Mouse (Mus musculus) megakaryocyte, adult 5-6 weeks (primary cell): Measurements from ENCODE around the gene Syne2. TPM values are rescaled to one million over a fixed set of nuclear protein-coding genes. Genes with fewer than 3 reads are reported as not detected.

Experiments
- ATAC-seq: 2 replicates; pipeline ENCODE4 v1.8.0; 2016; ENCODE audit warnings: mild to moderate bottlenecking, inconsistent platforms; ENCODE audit not compliant: poor library complexity, severe bottlenecking
- total RNA-seq, 2 experiments: library from RNA; stranded (forward) in 1 of 2; stranded (reverse) in 1 of 2; fragments of 153-499, 151-499 nt in 1 of 2; fragments of 221-1000, 200-1000 nt in 1 of 2; gene quantifications; 2 replicates each; pipeline versions ENCODE4 v1.2.3 to v1.2.4; 2015 to 2017

The Syne2 gene
- total RNA-seq, 2 experiments from 2014 or later = 17.8 to 31.6 TPM

DNA sequence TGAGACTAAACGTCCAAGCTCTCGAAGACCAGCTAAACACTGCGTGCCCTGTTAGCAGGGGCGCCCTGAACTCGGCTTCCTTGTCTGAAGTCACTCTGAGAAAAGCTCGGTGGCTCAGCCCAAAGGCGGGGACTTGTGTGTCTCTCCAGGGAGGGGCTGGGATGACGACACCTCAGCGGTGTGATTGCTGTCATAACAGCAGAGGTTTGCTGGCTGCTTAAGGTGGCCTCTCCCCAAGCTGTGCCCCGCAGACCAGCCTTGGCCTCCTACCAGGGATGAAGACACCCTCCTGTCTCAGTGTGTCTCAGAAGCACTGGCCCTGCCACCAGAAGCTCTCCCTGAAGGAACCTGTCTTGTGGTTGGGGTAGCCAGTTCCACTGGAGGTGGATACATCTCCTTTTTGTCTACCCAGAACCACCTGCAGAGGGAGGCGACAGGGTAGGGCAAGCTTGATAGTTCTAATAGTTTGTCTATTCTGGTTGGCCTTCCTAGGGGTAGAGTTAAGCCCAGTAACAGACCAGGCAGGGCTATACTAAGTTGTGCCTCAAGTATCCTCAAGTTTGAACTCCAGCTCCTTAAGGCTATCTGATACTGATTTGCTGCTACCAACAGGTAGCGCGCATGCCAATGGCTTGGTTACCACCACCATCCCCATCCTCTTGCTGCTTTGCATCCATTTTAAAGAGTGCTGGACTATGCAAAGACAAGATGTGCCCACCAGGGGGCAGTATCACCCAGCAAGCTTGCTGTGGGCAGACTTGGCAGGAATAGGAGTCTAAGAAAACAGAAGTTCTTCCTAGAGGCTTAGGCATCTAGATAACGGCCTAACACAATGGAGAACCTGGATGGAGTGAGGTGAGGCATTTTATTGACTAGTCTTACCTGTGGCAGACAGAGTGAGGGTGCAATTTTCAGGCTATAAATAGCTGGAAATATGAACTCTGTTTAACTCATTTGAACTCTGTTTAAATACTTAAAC is 198.5 kb downstream of the Syne2 start:
- ATAC-seq = peak; percentile 94

DNA sequence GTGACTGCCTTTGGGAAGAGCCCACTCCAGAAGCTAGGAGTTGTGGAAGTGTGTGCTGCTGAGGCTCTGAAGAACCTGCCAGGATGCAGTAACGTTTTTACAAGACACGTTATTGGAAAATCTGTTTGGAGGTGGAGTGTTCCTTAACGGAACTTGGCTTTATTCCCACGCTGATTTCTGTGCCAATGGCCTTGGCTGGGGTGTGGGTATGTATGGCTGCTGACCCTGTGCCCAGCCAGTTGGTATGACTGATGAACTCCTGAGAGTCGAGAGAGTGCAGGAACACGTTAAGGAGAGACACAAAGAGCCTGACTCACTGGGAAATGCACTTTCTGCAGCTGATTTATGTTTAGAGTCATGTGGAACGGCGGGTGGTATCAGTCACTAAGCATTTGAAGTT is 200.7 kb downstream of the Syne2 start:
- no peak for ATAC-seq

DNA sequence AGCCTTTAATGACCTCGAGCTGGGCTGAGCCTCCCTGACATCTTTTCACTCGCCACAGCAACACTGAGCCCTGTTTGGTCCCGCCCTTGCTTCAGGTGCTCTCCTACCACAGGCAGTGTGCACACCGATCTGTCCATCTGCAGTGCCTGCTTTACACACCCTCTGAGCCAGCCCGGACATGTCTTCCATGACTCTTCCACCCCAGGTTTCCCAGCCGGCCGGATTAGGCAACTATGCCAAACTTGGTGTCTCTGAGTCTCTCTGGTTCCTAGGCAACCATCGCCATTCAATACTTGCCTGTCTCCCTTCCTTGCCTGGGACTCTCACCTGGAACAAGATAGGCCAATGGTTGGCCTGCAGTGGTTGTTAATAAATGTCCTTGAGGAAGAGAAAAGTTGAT is 224.4 kb downstream of the Syne2 start:
- ATAC-seq = no peak

DNA sequence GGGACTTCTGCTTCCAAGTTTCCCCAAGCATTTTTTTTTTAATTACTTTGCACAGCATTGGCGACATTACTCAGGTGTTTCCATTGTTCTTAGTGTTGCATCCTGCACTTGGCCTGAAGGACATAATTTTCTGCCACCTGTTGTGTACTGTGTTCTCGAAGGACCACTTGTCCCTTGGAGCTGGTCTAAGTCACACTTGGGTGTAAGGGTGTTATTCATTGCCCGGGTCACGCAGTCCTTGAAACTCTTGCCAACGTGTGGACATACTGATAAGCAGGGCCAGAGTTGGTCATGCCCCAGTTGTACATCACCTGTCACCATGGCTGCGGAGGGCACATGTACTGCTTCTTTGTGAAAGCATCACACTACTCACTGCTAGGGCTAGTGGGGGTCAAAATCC is 228.6 kb downstream of the Syne2 start:
- no peak for ATAC-seq

DNA sequence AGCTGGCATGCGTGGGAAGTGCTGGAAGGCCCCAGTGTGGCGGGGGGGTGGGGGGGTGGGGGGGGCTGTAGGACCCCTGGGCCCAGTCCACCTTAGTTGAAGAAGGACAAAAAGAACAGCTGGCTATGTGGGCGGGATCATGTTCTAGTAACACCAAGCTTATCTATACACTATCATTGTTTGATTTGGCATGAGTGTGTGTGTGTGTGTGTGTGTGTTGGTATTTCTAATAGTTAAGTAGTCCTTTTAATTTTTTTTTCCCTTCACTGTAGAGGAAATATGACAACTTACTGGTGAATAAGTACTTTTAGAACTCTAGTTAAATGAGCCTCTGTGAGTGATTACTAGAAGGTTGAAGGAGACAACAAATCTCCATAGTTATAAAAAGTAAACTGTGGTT is 230.0 kb downstream of the Syne2 start:
- ATAC-seq = no peak

DNA sequence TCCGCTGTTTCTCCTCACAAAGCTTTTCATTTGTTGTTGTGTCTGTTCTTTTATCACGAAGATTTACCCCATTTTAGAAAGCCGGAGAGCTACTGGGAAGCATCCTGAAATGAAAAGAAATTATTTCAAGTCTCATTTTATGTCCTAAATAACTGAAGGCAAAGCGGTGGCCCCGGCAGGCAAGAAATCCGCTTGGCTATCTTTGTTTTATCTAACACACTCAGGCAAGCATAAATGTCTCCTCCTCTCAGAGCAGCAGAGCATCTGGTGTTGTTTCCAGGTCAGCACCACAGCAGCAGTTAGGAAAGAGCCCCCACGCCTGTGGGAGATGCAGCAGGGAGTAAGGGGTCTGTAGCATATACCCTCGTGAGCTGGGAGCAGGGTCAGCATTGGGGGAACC is 230.7 kb downstream of the Syne2 start:
- no peak for ATAC-seq

DNA sequence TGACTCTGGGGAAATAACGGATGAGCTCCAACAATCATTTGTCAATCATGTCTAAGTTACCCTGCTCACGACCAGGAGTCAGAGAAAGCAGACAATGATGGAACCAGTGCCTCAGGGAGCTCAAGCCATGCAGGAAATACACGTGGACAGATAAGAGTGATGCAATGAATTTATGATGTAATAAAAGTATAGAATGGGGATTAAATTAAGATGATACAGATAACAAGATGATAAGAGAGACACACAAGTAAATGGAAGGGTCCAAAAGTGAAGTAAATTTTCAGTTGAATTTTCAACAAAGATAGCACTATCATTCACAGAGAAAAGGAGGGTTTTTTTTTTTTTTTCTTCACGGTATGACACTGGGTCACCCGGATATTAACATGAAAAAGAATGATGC is 231.4 kb downstream of the Syne2 start:
- ATAC-seq = no peak

DNA sequence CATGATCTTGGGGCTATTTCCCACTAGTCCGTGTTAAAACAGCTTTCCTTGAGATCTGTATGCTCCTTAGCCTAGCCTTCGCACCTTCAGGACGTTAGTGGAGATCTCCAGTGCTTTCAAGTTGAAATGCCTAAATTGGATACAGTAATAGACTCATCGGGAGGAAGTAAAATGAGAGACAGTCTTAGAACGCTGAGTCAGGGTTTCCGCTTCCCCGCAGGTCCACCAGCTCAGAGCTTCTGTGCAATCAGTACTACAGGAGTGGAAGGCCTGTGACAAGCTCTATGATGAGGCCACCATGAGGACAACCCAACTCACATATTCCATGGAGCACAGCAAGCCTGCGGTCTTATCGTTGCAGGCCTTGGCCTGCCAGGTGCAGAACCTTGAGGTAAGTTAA is 233.9 kb downstream of the Syne2 start:
- ATAC-seq = no peak

DNA sequence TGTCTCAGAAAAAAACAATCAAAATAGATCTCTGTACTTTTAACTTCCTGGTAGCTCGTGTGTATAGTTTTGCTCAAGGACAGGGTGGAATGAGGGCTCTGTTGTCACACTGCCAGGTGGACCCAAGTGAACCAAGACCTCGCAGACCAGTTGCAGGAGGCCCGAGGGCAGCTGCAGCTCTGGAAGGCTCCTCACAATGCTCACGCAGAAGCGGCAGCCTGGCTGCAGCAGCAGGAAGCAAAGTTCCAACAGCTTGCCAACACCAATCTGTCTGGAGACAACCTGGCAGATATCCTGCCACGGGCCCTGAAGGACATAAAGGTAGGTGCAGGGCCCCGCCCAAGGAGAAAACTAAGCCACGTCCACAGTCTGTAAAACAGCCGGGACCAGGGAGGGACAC is 236.7 kb downstream of the Syne2 start:
- ATAC-seq = no peak

DNA sequence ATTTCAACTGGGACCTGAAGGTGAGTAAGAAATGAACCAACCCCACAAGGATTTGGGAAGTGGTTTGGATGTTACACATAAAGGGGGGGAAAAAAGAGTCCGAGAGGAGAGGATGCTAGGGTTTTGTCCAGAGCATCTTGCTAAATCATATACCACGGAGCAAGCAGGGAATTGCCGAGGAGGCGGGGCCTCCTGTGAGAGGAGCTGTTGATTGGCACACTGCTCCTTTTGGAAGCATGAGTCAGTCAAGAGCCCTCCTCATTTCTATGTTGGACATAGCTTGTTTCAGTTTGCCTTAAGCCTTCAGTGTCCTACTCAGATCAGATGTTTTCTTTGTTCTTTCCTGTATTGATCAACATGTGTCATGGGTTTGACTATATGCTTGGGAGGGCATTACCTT is 245.1 kb downstream of the Syne2 start:
- ATAC-seq = no peak

DNA sequence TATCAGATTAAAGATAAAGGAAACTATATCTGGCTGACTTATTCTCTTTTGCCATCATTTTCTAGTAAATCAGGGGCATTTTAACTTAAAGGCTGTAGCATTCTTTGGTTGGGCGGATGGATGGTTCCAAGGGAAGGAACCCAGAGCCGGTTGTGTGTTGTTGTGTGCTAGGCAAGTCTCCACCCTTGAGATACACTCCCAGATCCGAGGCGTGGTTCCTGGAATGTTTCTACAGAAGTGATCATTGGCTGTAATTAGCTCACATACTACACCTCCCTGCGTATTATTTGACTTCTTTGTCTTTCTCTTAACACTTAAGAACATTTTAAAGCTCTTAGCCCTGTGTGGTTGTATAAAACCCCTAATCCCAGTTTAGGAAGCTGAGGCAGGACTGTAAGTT is 252.5 kb downstream of the Syne2 start:
- no peak for ATAC-seq

DNA sequence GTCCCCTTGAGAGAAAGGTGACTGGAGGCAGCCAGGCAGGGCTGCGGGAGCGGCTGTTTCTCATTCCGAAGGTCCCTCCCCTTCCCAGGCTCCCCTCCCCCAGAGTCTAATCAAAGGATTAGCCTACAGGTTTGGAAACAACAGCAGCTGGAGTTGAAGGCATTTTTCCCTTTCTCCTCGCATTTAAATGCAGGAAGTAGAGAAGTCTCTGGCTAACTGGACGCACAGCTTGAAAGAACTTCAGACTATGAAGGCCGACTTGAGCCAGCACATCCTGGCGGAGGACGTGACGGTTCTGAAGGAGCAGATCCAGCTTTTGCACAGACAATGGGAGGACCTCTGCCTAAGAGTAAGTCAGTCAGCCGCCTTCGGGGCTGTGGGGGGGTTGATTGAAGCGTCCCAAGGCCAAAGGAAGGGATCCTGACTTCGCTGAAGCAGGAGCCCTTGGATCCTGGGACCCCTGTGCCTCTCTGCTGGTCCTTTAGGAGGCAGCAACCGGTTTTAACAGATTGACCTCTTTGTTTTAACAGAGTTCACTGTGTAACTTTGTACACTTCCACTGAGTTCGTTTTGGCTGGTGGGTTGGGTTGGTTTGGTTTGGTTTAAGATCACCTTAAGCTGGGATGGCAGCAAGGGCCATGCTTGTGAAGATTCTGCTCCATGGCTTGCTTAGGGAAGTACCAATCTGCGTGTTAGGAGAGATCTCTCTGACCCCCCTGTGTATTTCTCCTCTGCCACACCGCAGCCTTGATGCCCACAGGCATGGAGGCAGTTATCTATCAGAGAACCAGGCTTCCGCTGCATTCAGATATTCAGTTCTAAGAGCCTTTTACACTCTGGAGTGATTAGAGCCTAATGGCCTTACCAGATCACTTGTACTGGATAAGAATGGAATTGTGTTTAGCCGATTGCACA is 254.3 kb downstream of the Syne2 start:
- ATAC-seq = no peak

DNA sequence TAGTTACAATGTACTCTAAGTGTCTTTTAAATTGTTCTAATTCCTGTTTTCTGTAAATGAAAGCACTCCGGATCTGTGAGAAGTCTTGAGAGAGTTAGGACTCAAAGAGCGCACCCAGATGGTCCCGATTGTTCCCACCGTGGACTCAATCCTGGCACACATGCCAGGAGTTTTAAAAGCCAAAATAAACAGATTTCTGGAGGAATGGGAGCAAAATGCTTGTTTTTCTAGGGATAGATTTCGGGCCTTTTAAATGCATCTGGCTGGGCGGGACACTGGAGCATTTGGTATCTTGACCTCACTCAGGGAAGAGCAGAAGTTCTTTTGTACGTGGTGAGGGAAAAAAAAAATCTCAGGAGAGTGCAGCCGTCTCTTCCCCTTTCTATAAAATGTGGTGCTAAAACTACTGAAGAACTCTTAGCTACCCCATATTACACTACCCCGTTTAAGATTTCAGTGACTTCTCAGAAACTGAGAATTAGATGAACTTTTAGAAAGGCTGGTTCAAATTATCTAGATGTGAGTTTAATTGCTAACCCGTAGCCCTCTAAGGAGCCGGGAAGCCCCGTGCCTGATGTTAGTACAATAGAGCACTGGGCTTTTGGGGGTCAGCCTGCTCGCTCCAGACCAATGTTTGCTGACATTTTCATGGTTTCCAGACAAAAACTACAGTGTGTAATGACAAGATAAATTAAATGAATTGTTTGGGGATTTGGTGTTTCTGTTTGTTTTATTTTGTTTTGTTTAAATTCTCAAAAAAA is 255.3 kb downstream of the Syne2 start:
- no peak for ATAC-seq

DNA sequence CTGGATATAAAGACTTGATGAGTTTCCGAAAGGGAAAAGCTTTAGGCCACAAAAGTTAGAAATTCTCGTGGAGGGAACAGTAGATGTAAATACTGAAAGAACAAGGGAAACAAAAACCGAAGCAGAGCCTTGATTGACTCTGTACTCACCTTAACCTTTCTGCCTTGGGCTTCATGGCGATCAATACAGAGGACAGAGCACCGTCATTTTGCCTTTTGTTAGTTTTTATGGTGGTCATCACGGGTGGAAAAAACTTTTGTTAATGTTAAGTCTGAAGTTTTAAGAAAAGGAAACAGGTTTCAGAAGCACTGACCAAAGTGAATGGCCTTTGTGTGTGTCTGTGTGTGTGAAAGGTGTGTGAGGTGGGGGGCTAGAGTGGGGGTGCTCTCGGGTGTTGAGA is 256.0 kb downstream of the Syne2 start:
- ATAC-seq = no peak

DNA sequence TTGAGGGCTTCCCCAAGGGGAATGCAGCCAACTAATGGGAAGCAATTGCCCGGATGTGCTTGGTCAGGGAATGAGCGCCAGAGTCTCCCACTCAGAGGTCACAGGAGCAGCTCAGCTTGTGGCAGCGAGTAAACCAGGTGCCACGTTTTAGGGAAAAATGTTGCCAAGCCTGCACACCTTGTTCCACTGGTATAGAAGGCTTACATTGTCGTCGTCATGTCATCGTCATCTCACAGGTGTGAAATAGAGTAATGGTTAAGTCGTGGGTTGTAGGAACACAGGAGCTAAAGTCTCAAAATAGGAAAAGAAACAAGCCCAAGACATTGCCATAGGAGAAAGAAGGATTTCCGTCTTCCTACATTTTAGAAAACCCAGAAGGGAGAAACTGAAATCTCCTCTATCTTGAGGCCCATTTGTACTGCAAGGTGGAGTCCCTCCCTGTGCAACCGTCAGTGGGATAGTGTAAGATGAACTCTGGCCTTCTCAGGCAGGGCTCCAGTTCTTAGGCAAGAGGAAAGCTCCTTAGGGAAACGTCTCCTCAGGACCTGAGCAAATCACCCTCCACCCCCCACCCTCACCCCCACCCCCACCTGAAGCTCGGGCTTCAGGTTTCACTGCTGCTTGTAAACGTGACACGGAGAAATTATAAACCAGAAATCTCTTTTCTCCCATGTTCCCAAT is 263.1 kb downstream of the Syne2 start:
- ATAC-seq = no peak

DNA sequence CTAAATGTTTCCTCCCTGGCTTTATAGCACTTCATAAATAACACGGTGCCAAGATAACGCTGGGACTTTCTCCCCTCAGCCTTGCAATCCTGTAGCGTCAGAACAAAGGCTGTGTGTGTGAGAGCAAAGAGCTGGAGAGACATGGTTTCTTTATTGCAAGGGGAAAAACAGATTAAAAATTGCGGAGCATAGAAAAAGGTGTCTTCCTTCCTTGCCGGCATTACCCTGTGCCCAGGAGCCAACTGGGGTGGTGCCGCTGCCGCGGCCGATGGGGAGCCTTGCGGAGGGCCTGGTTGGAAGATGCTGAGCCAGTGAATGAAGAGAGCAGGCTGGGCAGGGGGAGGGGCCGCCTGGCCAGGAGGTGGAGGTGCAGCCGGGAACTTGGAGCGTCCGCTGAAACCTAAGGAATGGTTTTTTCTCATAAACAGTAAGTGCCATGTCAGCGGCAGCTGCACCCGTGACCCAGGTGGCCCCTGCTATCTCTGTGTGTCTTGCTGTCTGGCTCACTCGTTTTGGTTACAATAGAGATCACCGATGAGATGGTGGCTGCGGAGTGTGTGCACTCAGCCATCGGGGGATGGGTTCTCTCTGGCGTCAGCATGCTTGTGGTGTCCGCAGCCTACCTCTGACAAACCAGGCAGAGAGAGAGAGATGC is 263.8 kb downstream of the Syne2 start:
- ATAC-seq = no peak

DNA sequence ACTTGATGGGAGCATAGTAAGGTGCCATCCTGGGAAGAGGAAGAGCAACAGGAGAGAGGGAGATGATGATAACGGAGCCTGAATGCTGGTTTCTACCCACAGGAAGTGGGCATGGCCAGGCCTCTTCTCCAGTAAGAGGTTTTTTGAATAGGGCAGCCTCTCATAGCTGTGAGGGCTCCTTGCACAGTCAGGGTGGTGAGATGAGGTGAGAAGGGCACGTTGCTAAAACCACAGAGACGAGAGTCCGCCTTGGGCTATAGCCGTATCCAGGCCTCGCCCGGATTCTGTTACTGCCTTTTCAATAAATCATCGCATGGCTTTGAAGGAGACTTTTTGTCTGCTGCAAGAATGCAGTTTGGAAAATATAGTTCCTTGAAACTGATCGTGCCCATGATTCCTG is 267.1 kb downstream of the Syne2 start:
- ATAC-seq = peak; percentile 66; the same call in 1 of the 2 replicates

DNA sequence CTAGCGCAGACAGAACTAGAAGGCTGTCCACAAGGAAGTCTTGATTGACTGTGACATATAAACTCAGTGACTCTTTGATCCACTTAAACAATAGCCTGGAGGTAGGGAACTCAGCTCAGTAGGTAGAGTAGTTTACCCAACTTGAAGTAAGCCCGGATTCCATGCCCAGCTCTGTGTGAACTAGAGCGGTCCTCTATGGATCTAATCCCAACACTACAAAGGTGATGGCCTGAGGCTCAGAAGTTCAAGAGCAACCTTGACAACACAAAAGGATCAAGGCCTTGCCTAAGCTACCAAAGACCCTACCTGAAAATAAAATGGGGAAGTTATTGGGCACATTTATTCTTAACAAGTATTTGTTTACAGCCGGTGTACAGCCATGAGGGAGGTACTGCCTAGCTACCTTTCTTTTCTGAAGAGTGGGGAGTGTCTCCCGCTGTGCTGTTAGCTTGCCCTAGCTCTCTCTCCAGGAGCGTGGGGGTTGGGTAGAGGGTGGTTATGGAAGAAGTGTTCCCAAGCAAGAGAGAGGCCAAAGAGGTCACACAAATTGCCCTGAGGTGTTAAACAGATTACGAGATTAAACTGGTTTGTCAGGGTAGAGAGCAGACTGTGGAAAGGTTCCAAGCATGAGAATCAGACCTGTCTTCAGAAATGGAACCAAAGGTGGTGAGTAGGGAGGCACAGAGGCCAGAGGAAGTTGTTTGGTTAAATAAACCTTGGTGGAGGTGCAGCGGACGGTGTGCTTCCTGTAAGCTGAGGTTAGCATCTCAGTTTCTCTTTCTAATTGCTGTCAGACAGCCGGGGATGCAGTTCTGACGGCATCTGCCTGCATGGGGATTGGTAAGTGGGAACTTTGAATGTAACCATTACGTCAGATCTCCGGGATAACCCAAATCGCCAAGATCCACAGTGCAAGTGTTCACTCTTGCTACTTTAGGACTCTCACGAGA is 268.3 kb downstream of the Syne2 start:
- ATAC-seq = peak; percentile 70

DNA sequence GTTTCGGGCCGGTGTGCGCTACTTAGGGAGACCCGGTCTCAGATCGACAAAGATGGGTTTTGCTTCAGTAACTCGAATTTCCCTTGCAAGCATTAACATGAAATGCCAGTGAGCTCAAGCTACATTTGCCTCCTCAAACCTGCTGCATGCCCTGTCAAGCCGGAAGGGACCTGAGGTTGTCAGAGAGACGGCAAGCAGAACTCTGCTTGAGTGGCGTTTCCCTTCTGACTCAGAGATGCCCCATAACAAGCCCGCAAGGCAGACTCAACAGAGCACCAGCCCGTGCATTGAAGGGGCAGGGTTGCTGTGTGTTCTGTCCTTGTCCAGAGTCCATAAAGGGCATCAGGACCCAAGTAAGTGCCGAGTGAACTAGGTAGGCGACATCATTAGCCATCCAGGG is 269.1 kb downstream of the Syne2 start:
- peak; percentile 54; the same call in 1 of the 2 replicates for ATAC-seq
